Mouse (Mus musculus) erythroblast, embryonic 14.5 days (primary cell): Measurements from ENCODE around the gene Zfhx2.

Source experiments
- GATA1 ChIP-seq: IDR thresholded peaks from 2 replicates; pipeline ENCODE4 v1.6.1; 2012; ENCODE audit warnings: low read length, inconsistent platforms, mixed read lengths
- TAL1 ChIP-seq: IDR thresholded peaks from 3 replicates; pipeline ENCODE4 v1.6.1; 2012; ENCODE audit warnings: low read length, inconsistent platforms, mixed read lengths

DNA sequence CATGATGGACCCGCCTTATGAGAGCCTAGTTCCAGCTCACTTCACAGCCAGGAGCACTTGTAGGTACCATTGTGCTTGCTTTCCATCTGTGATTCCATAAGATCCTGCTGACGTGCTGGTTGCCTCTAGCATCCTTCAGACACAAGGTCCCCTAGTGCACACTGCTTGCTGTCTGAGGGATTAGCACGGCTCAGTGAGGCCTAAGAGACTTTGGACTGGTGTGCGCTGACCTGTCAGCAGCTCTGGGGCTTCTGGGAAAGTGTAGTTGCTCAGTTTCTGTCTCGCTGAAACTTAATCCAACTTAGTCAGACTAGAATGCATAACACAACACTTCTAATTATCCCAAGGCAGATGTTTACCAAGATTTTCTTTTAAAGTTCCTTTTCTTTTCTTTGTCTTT lies 32.2 kb downstream of the Zfhx2 start:
- TF ChIP-seq GATA1 (no peak), TAL1 (no peak)
